Mouse (Mus musculus) cerebellum, adult 11 months (tissue): ENCODE measurements around the gene 5730409E04Rik.
A peak's percentile ranks its signal among the peaks of the same experiment; 100 is the strongest.

Source experiments
- DNase-seq: peaks from one replicate; pipeline ENCODE4 v3.0.0; 2022

Gene 5730409E04Rik

GRCm38 (mm10) chr4:126637446-126637845 lies 27.8 kb downstream of the 5730409E04Rik start:
- DNase-seq, result no peak

GRCm38 (mm10) chr4:126639339-126639738 lies 29.7 kb downstream of the 5730409E04Rik start:
- DNase-seq, result no peak

GRCm38 (mm10) chr4:126641901-126642300 lies 32.3 kb downstream of the 5730409E04Rik start:
- DNase-seq, result no peak

GRCm38 (mm10) chr4:126643815-126644214 lies 34.2 kb downstream of the 5730409E04Rik start:
- no peak for DNase-seq

- DNase-seq, result no peak
Measured at GRCm38 (mm10) chr4:126644333-126644963, 34.8 kb downstream of the 5730409E04Rik start.

GRCm38 (mm10) chr4:126647996-126648910 lies 38.6 kb downstream of the 5730409E04Rik start:
- DNase-seq, result no peak

GRCm38 (mm10) chr4:126653148-126653547 lies 43.5 kb downstream of the 5730409E04Rik start:
- DNase-seq, result no peak

GRCm38 (mm10) chr4:126655356-126655755 lies 45.7 kb downstream of the 5730409E04Rik start:
- no peak for DNase-seq

GRCm38 (mm10) chr4:126661249-126661648 lies 51.6 kb downstream of the 5730409E04Rik start:
- DNase-seq, result peak; percentile 67
